Mouse (Mus musculus) small intestine, adult 2 months (tissue): Measurements from ENCODE around the gene Adgra3.

Experiments
- CTCF ChIP-seq: fragments of 200-500 bp; IDR thresholded peaks from 2 replicates; pipeline ENCODE4 v1.5.1; 2012; ENCODE audit warnings: low read depth, mild to moderate bottlenecking, control low read depth, inconsistent platforms, low read length, moderate library complexity, mixed read lengths; ENCODE audit not compliant: insufficient replicate concordance, insufficient read length; ENCODE audit errors: extremely low read depth
- POLR2A ChIP-seq: fragments of 200-500 bp; IDR thresholded peaks from 2 replicates; pipeline ENCODE4 v1.6.1; 2012; ENCODE audit warnings: low read depth, mild to moderate bottlenecking, control low read depth, inconsistent platforms, low read length, moderate library complexity

- no peak for TF ChIP-seq CTCF
- TF ChIP-seq POLR2A: no peak
These were observed 23.8 kb downstream of the Adgra3 start for GRCm38 (mm10) chr5:50034900-50035514.
